Mouse (Mus musculus) effector memory CD4-positive, alpha-beta T cell, adult 5 months (primary cell): ENCODE data around the gene Celf5. TPM values are rescaled to one million over a fixed set of nuclear protein-coding genes. Genes with fewer than 3 reads are reported as not detected.

ENCODE experiments used
- polyA plus RNA-seq: library from polyadenylated mRNA; unstranded; fragments of 100-300 nt; shearing (Covaris generic); gene quantifications from one replicate; pipeline ENCODE4 v1.2.1, GENCODE M21; 2017

The Celf5 gene
- not detected for polyA plus RNA-seq

GRCm38 (mm10) chr10:81482533-81482889 is at the start of gene Celf5:
Gene Celf5, minus strand, starts transcription at chr10:81482709.

GRCm38 (mm10) chr10:81524051-81524605 is 41.6 kb upstream of the Celf5 start, which contains the start of gene Gna15:
Gene Gna15, minus strand, starts transcription at chr10:81524225.

GRCm38 (mm10) chr10:81500032-81500431 is 17.5 kb upstream of the Celf5 start, which contains the start of gene S1pr4:
Gene S1pr4, minus strand, starts transcription at chr10:81500132.

GRCm38 (mm10) chr10:81496264-81496901 is 13.9 kb upstream of the Celf5 start, which contains the start of gene Ncln:
Gene Ncln, minus strand, starts transcription at chr10:81496392.

GRCm38 (mm10) chr10:81455181-81455895 is 27.2 kb downstream of the Celf5 start, which contains the start of gene Nfic:
Gene Nfic, minus strand, starts transcription at chr10:81455635.

Other genes with a start within 250 kb of the Celf5 start
- 5.5 TPM for gene Zfr2, start 249.6 kb downstream of the Celf5 start, polyA plus RNA-seq
- gene Matk, start 229.8 kb downstream of the Celf5 start, polyA plus RNA-seq, result 59.6 TPM
- 146 TPM for gene Mrpl54, start 215.8 kb downstream of the Celf5 start, polyA plus RNA-seq
- 40.4 TPM for gene Apba3, start 215.7 kb downstream of the Celf5 start, polyA plus RNA-seq
- 10.0 TPM for gene Tjp3, start 191.1 kb downstream of the Celf5 start, polyA plus RNA-seq
- gene Pip5k1c, start 189.7 kb downstream of the Celf5 start, polyA plus RNA-seq, result 81.0 TPM
- gene Cactin, start 161.6 kb downstream of the Celf5 start, polyA plus RNA-seq, result 42.4 TPM
- 14.6 TPM for gene Tbxa2r, start 154.0 kb downstream of the Celf5 start, polyA plus RNA-seq
- not detected for gene Gipc3, start 139.4 kb downstream of the Celf5 start, polyA plus RNA-seq
- 27.3 TPM for gene Hmg20b, start 132.2 kb downstream of the Celf5 start, polyA plus RNA-seq
- 3.1 TPM for gene Mfsd12, start 125.2 kb downstream of the Celf5 start, polyA plus RNA-seq
- not detected for gene 4930404N11Rik, start 116.9 kb downstream of the Celf5 start, polyA plus RNA-seq
- gene Fzr1, start 104.2 kb downstream of the Celf5 start, polyA plus RNA-seq, result 46.9 TPM
- 41.2 TPM for gene Dohh, start 98.3 kb downstream of the Celf5 start, polyA plus RNA-seq
- 1.6 TPM for gene Gm48551, start 98.2 kb downstream of the Celf5 start, polyA plus RNA-seq
- 1.6 TPM for gene Gm48552, start 93.7 kb downstream of the Celf5 start, polyA plus RNA-seq
- gene Smim24, start 89.7 kb downstream of the Celf5 start, polyA plus RNA-seq, result 1.1 TPM
- gene Nfic, start 27.1 kb downstream of the Celf5 start, polyA plus RNA-seq, result 17.9 TPM
- 104 TPM for gene Ncln, start 13.7 kb upstream of the Celf5 start, polyA plus RNA-seq
- 64.0 TPM for gene S1pr4, start 17.4 kb upstream of the Celf5 start, polyA plus RNA-seq
- 89.2 TPM for gene Gna15, start 41.5 kb upstream of the Celf5 start, polyA plus RNA-seq
- 9.8 TPM for gene Gna11, start 62.5 kb upstream of the Celf5 start, polyA plus RNA-seq
- 893 TPM for gene Aes, start 76.8 kb upstream of the Celf5 start, polyA plus RNA-seq
- 1.2 TPM for gene Tle2, start 91.9 kb upstream of the Celf5 start, polyA plus RNA-seq
- 1.5 TPM for gene Tle6, start 118.4 kb upstream of the Celf5 start, polyA plus RNA-seq
- gene BC025920, start 123.6 kb upstream of the Celf5 start, polyA plus RNA-seq, result 2.0 TPM
- gene Sirt6, start 145.1 kb upstream of the Celf5 start, polyA plus RNA-seq, result 7.3 TPM
- gene Ankrd24, start 145.8 kb upstream of the Celf5 start, polyA plus RNA-seq, result 2.4 TPM
- 1.9 TPM for gene Gm10778, start 166.3 kb upstream of the Celf5 start, polyA plus RNA-seq
- gene Zfp433, start 222.1 kb upstream of the Celf5 start, polyA plus RNA-seq, result 10.5 TPM